Mouse (Mus musculus) liver, embryonic 15.5 days (tissue): Measurements from ENCODE around the gene Apcs. TPM values are rescaled to one million over a fixed set of nuclear protein-coding genes. Genes with fewer than 3 reads are reported as not detected.

Experiments
- ATAC-seq: fragments of 200-750 bp; cut with Nextera tagmentation; 2 replicates; pipeline ENCODE4 v1.8.0; 2017; ENCODE audit warnings: moderate number of reproducible peaks, mild to moderate bottlenecking, moderate library complexity; ENCODE audit not compliant: insufficient read depth
- H3K27ac ChIP-seq: fragments of 300-500 bp; sonication (generic); replicated peaks from 2 replicates; pipeline ENCODE4 v1.5.1; 2015; ENCODE audit warnings: mild to moderate bottlenecking, inconsistent platforms
- H3K27me3 ChIP-seq: fragments of 300-500 bp; sonication (generic); 2 replicates; pipeline ENCODE4 v1.6.1; 2015; ENCODE audit warnings: mild to moderate bottlenecking, inconsistent platforms
- H3K36me3 ChIP-seq: fragments of 300-500 bp; sonication (generic); replicated peaks from 2 replicates; pipeline ENCODE4 v1.6.1; 2015; ENCODE audit warnings: moderate library complexity, mild to moderate bottlenecking, inconsistent platforms
- H3K4me1 ChIP-seq: fragments of 300-500 bp; sonication (generic); replicated peaks from 2 replicates; pipeline ENCODE4 v1.6.1; 2015; ENCODE audit warnings: inconsistent platforms
- H3K4me2 ChIP-seq: fragments of 300-500 bp; sonication (generic); 2 replicates; pipeline ENCODE4 v1.6.1; 2015; ENCODE audit warnings: moderate library complexity, mild to moderate bottlenecking, inconsistent platforms
- H3K4me3 ChIP-seq: fragments of 300-500 bp; sonication (generic); replicated peaks from 2 replicates; pipeline ENCODE4 v1.5.1; 2015; ENCODE audit warnings: mild to moderate bottlenecking, inconsistent platforms
- H3K9ac ChIP-seq: fragments of 300-500 bp; sonication (generic); 2 replicates; pipeline ENCODE4 v1.6.1; 2015; ENCODE audit warnings: moderate library complexity, mild to moderate bottlenecking, inconsistent platforms
- H3K9me3 ChIP-seq: fragments of 300-500 bp; sonication (generic); replicated peaks from 2 replicates; pipeline ENCODE4 v1.6.1; 2016; ENCODE audit warnings: inconsistent platforms
- WGBS: fragments of 180-500 bp; shearing (Covaris S2); methylation state at CpG from one replicate; pipeline ENCODE4 v1.1.7; 2015; ENCODE audit warnings: mixed read lengths; ENCODE audit not compliant: insufficient replicate concordance; 5-methylcytosine and 5-hydroxymethylcytosine counted together
- polyA plus RNA-seq: library from polyadenylated mRNA; unstranded; fragments of >200 nt; fragmentation: Nextera tagmentation; extraction: Ambion mirVana; gene quantifications from 2 replicates; pipeline ENCODE4 v1.2.1, GENCODE M21; 2015

The Apcs gene
- polyA plus RNA-seq: 103 and 120 TPM in 2 replicates

DNA sequence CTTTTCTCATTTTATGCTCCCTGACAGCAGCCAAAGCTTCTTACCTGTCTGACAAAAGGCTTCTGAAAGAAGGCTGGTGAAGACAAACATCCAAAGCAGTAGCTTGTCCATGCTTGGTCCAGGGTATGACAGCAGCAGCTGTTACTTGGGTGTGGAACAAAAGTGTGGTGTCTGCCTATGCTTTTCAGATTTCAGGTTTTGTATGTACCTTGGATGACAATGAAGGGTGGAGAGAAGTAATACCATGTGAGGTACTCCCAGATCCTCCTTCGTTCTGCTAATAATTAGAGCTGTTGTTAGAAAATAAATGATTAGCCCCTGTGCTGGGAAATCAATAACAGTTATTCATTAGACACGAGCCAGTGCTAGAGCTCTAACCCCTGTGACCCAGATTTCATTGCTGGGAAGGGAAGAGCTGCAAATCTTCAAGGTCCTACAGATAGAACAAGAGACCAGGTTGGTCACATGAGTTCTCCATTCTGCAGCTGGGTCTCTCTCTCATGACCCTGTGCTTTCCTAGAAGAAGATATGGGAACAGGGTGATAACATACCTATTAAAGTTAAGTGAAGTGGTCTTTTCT is at the start of gene Apcs:
Apcs (minus strand) TSS at position 265 of the 581 bp plus-strand sequence.
- peak within 1 kb of the TSS; percentile 27 for H3K4me2 ChIP-seq

DNA sequence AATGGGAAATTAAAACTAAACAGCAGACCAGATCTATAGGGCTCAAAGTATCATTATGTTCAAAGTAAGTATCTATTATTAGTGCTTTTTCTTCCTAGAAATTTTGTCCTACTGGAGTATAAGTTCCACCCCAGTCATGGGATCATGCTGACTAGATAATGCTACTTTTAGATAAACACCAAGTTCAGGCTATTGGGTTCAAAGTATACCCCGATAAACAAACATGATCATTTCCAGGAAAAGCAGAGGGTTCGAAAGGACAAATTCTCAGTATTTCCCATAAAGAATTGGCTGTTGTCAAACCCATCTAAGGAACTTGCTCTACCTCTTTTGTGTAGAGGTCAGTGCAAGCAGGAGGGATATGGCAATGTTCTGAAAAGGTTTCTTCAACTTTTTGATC is 37.4 kb upstream of the Apcs start:
- no peaks in the 10 kb centered on the region for H3K9me3 ChIP-seq
- no peaks in the 10 kb centered on the region for H3K27me3 ChIP-seq
- peak; percentile 34; the same call in 1 of the 2 replicates for ATAC-seq
- no peak overlapping the region for H3K4me2 ChIP-seq
- no peak overlapping the region for H3K9ac ChIP-seq
- no peaks in the 10 kb centered on the region for H3K36me3 ChIP-seq
- 59% methylated on average over 2 of the region's 2 CpGs for WGBS
- no peaks in the 10 kb centered on the region for H3K4me1 ChIP-seq
- H3K27ac ChIP-seq: no peak overlapping the region
- H3K4me3 ChIP-seq: no peak overlapping the region

More for the DNA sequence above, at the start of gene Apcs:
- no peaks in the 10 kb centered on the region for H3K27me3 ChIP-seq
- H3K36me3 ChIP-seq: no peaks in the 10 kb centered on the region
- H3K4me3 ChIP-seq: no peak within 1 kb of the TSS
- H3K9ac ChIP-seq: no peak within 1 kb of the TSS
- no peaks in the 10 kb centered on the region for H3K4me1 ChIP-seq
- H3K27ac ChIP-seq: no peak within 1 kb of the TSS
- H3K9me3 ChIP-seq: no peaks in the 10 kb centered on the region
- WGBS: 28% methylated on average over 2 of the region's 2 CpGs
- ATAC-seq: peak; percentile 73

DNA sequence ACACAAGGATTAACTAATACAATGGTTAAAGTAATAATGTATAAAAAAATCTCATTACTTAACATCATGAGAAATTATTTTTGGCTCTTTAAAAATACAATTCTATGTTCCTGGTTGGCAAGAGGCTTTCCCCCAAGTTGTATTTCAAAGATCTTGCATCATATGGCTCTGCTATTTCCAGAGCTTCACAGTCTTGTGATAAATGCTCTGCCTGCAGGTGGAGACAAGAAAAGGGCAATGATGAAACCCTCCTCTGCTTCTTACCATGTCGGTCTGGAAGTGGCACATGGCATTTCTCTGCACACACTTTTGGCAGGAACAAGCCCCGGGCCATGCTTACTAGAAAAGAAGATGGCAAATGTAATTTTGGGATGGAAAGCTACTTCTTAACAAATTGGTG is 23.6 kb upstream of the Apcs start:
- no peak overlapping the region for H3K4me3 ChIP-seq
- ATAC-seq: no peak
- no peaks in the 10 kb centered on the region for H3K36me3 ChIP-seq
- H3K9ac ChIP-seq: no peak overlapping the region
- no peak overlapping the region for H3K4me2 ChIP-seq
- H3K27ac ChIP-seq: no peak overlapping the region
- no peaks in the 10 kb centered on the region for H3K9me3 ChIP-seq
- H3K4me1 ChIP-seq: no peaks in the 10 kb centered on the region
- 67% methylated on average over 2 of the region's 2 CpGs for WGBS
- no peaks in the 10 kb centered on the region for H3K27me3 ChIP-seq

DNA sequence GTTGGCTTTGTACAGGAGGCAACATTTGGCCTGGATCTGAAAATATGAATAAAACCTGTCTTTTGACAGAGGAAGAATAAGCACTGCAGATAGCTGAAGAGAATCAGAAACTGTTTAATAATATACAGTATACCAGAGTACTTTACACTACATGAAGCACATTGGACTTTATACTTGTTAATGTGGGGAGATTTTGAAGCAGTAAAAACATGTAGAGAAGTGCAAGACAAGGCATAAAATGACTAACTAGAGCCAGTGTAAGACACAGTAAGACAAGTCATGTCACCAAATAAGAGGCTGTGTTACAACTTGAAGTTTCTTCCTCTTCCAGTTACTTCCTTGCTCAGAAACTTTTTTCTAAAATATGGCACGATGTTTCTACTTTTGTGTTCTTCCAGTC is 22.3 kb upstream of the Apcs start:
- no peak overlapping the region for H3K4me3 ChIP-seq
- no peaks in the 10 kb centered on the region for H3K4me1 ChIP-seq
- no peaks in the 10 kb centered on the region for H3K36me3 ChIP-seq
- 37% methylated on average over 1 of the region's 1 CpGs for WGBS
- no peaks in the 10 kb centered on the region for H3K27me3 ChIP-seq
- ATAC-seq: no peak
- no peak overlapping the region for H3K9ac ChIP-seq
- H3K4me2 ChIP-seq: no peak overlapping the region
- H3K9me3 ChIP-seq: no peaks in the 10 kb centered on the region
- H3K27ac ChIP-seq: no peak overlapping the region

DNA sequence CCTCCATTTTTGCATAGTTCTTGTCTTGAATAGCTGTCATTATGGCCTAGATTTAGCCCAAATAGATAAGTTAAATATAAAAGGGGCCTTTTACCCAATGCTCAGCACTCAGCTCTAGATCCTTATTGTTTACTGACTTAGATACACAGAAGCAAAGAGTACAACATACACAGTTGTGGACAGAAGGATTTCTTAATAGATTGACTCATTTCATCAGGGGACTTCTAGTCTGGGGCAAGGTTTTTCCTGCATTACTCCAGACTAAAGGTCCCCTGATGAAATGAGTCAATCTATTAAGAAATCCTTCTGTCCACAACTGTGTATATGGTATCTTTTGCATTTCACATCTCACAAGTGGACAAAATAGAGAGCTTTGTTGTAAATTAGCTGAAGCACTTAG is 8.5 kb upstream of the Apcs start:
- no peaks in the 10 kb centered on the region for H3K4me1 ChIP-seq
- ATAC-seq: peak; percentile 71

DNA sequence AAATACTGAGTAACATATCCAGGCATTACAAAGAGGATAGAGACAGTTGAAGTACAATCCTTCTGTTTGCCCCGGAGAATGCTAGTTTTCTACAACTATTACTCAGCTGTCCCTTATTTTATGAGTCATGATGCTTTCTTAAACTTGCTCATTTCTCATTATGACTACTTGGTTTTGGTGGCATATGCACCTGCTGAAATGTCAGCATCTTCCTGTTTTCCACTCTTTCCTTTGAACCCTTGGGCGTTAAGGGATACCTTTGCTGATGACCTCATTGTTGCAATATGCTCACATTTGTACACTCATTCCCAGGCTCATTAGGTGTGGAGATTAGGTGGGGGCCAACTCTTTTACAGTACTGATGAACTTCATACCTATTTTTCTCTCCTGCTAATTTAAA is 594 bp upstream of the Apcs start:
- no peak for ATAC-seq
- no peaks in the 10 kb centered on the region for H3K27me3 ChIP-seq
- H3K27ac ChIP-seq: no peak overlapping the region
- H3K4me2 ChIP-seq: no peak overlapping the region
- no peak overlapping the region for H3K4me3 ChIP-seq
- no peak overlapping the region for H3K9ac ChIP-seq
- no peaks in the 10 kb centered on the region for H3K9me3 ChIP-seq
- no peaks in the 10 kb centered on the region for H3K36me3 ChIP-seq
- WGBS: 57% methylated on average over 2 of the region's 2 CpGs
- H3K4me1 ChIP-seq: no peaks in the 10 kb centered on the region

More for the DNA sequence above, 8.5 kb upstream of the Apcs start:
- H3K27ac ChIP-seq: no peak overlapping the region
- H3K9me3 ChIP-seq: no peaks in the 10 kb centered on the region
- no peak overlapping the region for H3K9ac ChIP-seq
- H3K4me3 ChIP-seq: no peak overlapping the region
- no peak overlapping the region for H3K4me2 ChIP-seq
- H3K36me3 ChIP-seq: no peaks in the 10 kb centered on the region
- H3K27me3 ChIP-seq: no peaks in the 10 kb centered on the region

DNA sequence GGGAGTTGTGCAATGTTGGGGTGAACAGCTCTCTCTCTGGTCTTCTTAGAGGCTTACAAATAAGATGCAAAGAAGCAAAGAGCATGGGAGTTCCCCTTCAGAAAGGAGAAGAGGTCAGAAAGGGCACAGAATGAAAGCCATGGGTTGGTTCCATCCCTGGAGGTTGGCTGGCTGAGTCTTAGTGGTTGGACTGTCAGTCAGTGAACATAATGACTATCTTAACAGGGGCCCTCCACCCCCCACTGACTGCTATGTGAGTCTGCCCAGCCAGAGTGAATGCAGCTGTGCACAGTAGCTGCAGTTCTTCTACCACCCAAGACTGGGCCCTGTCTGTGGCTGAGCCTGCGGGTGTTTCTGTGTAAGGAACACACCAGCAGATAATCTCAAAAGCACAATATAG is 18.2 kb downstream of the Apcs start:
- ATAC-seq: no peak
- H3K9ac ChIP-seq: no peak overlapping the region
- no peaks in the 10 kb centered on the region for H3K9me3 ChIP-seq
- H3K27me3 ChIP-seq: no peaks in the 10 kb centered on the region
- no peak overlapping the region for H3K27ac ChIP-seq
- H3K36me3 ChIP-seq: no peaks in the 10 kb centered on the region
- H3K4me2 ChIP-seq: no peak overlapping the region
- H3K4me1 ChIP-seq: no peaks in the 10 kb centered on the region
- no peak overlapping the region for H3K4me3 ChIP-seq
- 63% methylated on average over 1 of the region's 1 CpGs for WGBS

DNA sequence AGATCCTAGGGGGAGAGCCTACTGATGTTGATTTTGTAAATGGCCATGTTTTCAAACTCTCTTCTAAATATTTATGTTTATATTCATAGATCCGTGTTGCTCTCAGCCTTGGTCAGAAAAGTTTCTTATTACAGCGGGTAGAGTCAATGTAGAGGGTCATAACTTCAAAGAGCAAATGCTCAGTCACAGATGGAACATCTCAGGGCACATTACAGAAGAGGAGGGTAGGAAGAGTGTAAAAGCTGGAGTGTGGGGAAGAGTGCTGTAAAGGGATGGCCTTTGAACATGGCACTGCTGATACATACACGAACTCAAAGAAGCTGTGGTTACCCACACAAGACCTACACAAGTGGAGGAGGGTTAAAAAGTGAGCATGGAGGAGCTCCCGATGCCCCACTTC is 19.6 kb downstream of the Apcs start:
- no peaks in the 10 kb centered on the region for H3K27me3 ChIP-seq
- H3K9ac ChIP-seq: no peak overlapping the region
- no peaks in the 10 kb centered on the region for H3K4me1 ChIP-seq
- no peaks in the 10 kb centered on the region for H3K36me3 ChIP-seq
- no peak overlapping the region for H3K4me2 ChIP-seq
- ATAC-seq: no peak
- no peaks in the 10 kb centered on the region for H3K9me3 ChIP-seq
- no peak overlapping the region for H3K4me3 ChIP-seq
- WGBS: 55% methylated on average over 4 of the region's 4 CpGs
- H3K27ac ChIP-seq: no peak overlapping the region

DNA sequence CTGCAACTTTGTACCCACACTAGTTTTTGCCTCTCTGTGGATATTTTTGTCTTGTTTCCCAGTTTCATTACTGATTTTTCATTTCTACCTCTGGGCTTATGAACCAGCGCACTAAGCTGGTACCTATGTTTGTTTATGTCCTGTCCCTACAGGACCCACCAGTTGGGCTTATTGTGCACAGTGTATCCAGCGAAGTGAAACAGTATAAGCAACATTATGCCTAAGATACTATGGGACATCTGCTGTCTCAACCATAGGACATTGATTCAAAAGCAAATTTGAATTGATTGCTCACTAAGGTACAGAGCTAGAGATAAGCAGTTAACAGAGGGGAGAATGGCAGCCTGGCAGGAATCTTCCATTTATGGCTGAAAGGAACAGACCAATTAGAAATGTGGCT is 46.7 kb downstream of the Apcs start:
- ATAC-seq: no peak
- 60% methylated on average over 2 of the region's 2 CpGs for WGBS
- H3K36me3 ChIP-seq: no peaks in the 10 kb centered on the region
- no peak overlapping the region for H3K4me3 ChIP-seq
- no peak overlapping the region for H3K4me2 ChIP-seq
- H3K9ac ChIP-seq: no peak overlapping the region
- no peaks in the 10 kb centered on the region for H3K9me3 ChIP-seq
- no peaks in the 10 kb centered on the region for H3K4me1 ChIP-seq
- no peak overlapping the region for H3K27ac ChIP-seq
- H3K27me3 ChIP-seq: no peaks in the 10 kb centered on the region

DNA sequence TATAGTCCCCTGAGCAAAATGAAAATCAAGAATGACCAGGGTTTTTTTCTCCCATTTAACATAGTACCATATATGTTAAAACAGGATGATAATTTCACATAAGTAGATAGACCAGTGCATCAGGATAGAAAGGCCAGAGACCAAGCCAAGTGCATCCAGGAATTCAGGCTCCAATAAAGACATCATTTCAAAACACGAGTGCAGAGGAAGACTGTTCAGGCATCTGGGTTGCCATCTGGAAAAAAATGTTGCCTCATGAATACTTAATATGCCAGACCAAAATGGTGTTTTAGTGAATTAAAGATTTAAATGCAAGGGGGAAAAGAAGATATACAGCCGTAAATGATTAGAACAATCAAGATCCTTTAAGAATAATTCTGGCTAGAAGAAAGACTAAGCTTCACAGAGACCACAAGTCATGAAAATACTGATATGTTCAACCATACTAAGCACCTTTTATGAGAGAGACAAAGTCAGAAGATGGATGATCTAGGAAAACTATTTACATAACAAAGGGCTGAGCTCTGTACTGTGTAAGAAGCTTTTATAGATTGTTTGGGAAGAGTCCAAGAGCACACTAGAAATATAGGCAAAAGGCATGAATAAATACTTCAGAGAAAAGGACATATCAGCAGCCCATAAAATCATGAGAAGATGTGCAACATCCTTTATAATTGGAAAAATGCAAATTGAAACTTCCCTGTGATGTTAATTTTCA is 47.6 kb downstream of the Apcs start:
- H3K9ac ChIP-seq: no peak overlapping the region
- no peaks in the 10 kb centered on the region for H3K36me3 ChIP-seq
- no peaks in the 10 kb centered on the region for H3K9me3 ChIP-seq
- ATAC-seq: no peak
- no peak overlapping the region for H3K4me2 ChIP-seq
- no peak overlapping the region for H3K4me3 ChIP-seq
- H3K4me1 ChIP-seq: no peaks in the 10 kb centered on the region
- WGBS: 59% methylated on average over 2 of the region's 2 CpGs
- H3K27ac ChIP-seq: no peak overlapping the region
- H3K27me3 ChIP-seq: no peaks in the 10 kb centered on the region
